Mouse (Mus musculus) midbrain, embryonic 14.5 days (tissue): Measurements from ENCODE around the gene Gm13128. TPM values are rescaled to one million over a fixed set of nuclear protein-coding genes. Genes with fewer than 3 reads are reported as not detected.

Experiments
- polyA plus RNA-seq: library from polyadenylated mRNA; unstranded; fragments of >200 nt; fragmentation: Nextera tagmentation; extraction: Ambion mirVana; gene quantifications from 2 replicates; pipeline ENCODE4 v1.2.1, GENCODE M21; 2014

Gene Gm13128
- polyA plus RNA-seq, 1 experiment from 2014 or later, result not detected

Other genes starting within 250 kb of the Gm13128 start
- gene Gm13102, start 223.8 kb upstream of the Gm13128 start, polyA plus RNA-seq, result not detected in 2 replicates
- not detected in 2 replicates for gene Oog3, start 167.6 kb upstream of the Gm13128 start, polyA plus RNA-seq
- gene Oog2, start 139.5 kb upstream of the Gm13128 start, polyA plus RNA-seq, result not detected in 2 replicates
- not detected in 2 replicates for gene C87977, start 116.9 kb upstream of the Gm13128 start, polyA plus RNA-seq
- gene Pramel5, start 49.8 kb upstream of the Gm13128 start, polyA plus RNA-seq, result not detected in 2 replicates
- gene Gm13119, start 27.7 kb downstream of the Gm13128 start, polyA plus RNA-seq, result not detected in 2 replicates
- not detected in 2 replicates for gene Pramef20, start 47.7 kb downstream of the Gm13128 start, polyA plus RNA-seq
- gene Pramef12, start 78.2 kb downstream of the Gm13128 start, polyA plus RNA-seq, result not detected in 2 replicates
- gene 1700012P22Rik, start 108.5 kb downstream of the Gm13128 start, polyA plus RNA-seq, result not detected in 2 replicates
- not detected in 2 replicates for gene Gm9944, start 123.1 kb downstream of the Gm13128 start, polyA plus RNA-seq
- gene Aadacl3, start 133.5 kb downstream of the Gm13128 start, polyA plus RNA-seq, result not detected in 2 replicates
- gene 9430007A20Rik, start 189.6 kb downstream of the Gm13128 start, polyA plus RNA-seq, result not detected in 2 replicates
- not detected in 2 replicates for gene Gm13124, start 234.9 kb downstream of the Gm13128 start, polyA plus RNA-seq